In the genomic region with DNA sequence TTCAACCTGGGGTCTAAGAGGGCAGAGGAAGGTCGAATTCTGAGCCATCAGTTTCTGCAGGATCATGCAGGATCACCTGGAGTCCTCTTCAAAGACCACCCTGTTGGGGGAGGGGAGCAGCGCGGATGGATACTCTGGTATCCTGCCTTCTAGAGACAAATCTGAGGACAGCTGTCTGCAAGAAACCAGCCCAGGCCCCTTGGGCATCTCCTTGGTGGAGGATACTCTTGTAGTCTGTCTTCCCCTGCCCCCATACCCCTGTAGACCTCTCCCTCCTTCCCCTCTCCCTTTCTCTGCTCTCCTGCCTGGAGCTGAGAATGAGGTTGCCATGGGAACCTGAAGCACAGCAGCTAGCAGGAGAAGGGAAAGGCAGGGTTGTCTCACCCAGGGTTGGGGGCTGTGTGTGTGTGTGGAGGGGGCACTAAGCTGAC, we compare ENCODE assay signal across 8 mouse cellular contexts. TPM values are rescaled to one million over a fixed set of nuclear protein-coding genes. Genes with fewer than 3 reads are reported as not detected.
DNase-seq lines count a peak whose midpoint lies in the region; ATAC-seq and TF ChIP-seq lines count a peak whose summit lies in the region.

No protein-coding gene starts in this region.

- TF ChIP-seq EP300 in stomach, postnatal 0 days (optimal IDR thresholded peaks at IDR 0.05): no peak

- WGBS in liver, embryonic 13.5 days (ENCODE audit: insufficient replicate concordance): 53% methylated on average over 3 of the region's 3 CpGs
- WGBS in stomach, postnatal 0 days: 34% methylated on average over 3 of the region's 3 CpGs

- TF ChIP-seq CTCF in stomach, postnatal 0 days (IDR thresholded peaks at IDR 0.05; ENCODE audit: low read depth): no peak

- no peak overlapping the region for H3K4me2 ChIP-seq in liver, embryonic 13.5 days
- peak overlapping the region; percentile 14; the same call in 1 of the 2 replicates for H3K4me2 ChIP-seq in stomach, postnatal 0 days (replicated peaks; ENCODE audit: low read depth)

- no peak overlapping the region for H3K4me3 ChIP-seq in liver, embryonic 13.5 days (replicated peaks)
- H3K4me3 ChIP-seq in stomach, postnatal 0 days (ENCODE audit: low read depth, low read length): no peak overlapping the region

- no peaks in the 10 kb centered on the region for H3K9me3 ChIP-seq in liver, embryonic 13.5 days (replicated peaks)
- H3K9me3 ChIP-seq in stomach, postnatal 0 days (ENCODE audit: control insufficient read depth, low read length): no peaks in the 10 kb centered on the region

- H3K9ac ChIP-seq in liver, embryonic 13.5 days: no peak overlapping the region
- peak overlapping the region; percentile 23; the same call in 1 of the 2 replicates for H3K9ac ChIP-seq in stomach, postnatal 0 days (ENCODE audit: low read length)

- peak overlapping the region; percentile 43; the same call in 1 of the 2 replicates for H3K27ac ChIP-seq in liver, embryonic 13.5 days
- H3K27ac ChIP-seq in stomach, postnatal 0 days (replicated peaks): peak overlapping the region; percentile 42

- peaks cover 45% of the 10 kb centered on the region for H3K36me3 ChIP-seq in liver, embryonic 13.5 days
- H3K36me3 ChIP-seq in stomach, postnatal 0 days (ENCODE audit: control insufficient read depth, insufficient read depth, low read length): 0 out of 2 replicates have a peak, but pooled peaks cover 5% of the 10 kb centered on the region

- DNase-seq in cerebellum, adult 11-12 months: peak; percentile 42
- no peak for DNase-seq in cerebellum, postnatal 25 days
- DNase-seq in right cerebral cortex, adult 18-20 months: peak; percentile 57
- DNase-seq in right cerebral cortex, postnatal 36 days (ENCODE audit: low spot score in 2 of 2): no peak
- DNase-seq in liver, embryonic 13.5 days: no peak
- no peak for DNase-seq in stomach, postnatal 0 days (ENCODE audit: low spot score)
- no peak for DNase-seq in frontal cortex, postnatal 14 days (ENCODE audit: low spot score in 2 of 2)

- no peaks in the 10 kb centered on the region for H3K27me3 ChIP-seq in liver, embryonic 13.5 days
- no peaks in the 10 kb centered on the region for H3K27me3 ChIP-seq in stomach, postnatal 0 days (ENCODE audit: control insufficient read depth, insufficient read depth, low read length)

- ATAC-seq in liver, embryonic 13.5 days (ENCODE audit: low read depth): no peak
- ATAC-seq in stomach, postnatal 0 days (ENCODE audit: low FRiP score, low TSS enrichment): no peak
- ATAC-seq in inflammation-experienced regulatory T-cells, adult 6 months: no peak

- H3K4me1 ChIP-seq in liver, embryonic 13.5 days (replicated peaks): peaks cover 95% of the 10 kb centered on the region
- peaks cover 31% of the 10 kb centered on the region for H3K4me1 ChIP-seq in stomach, postnatal 0 days (replicated peaks; ENCODE audit: control insufficient read depth, insufficient read depth)

RNA-seq across cellular contexts. Expression of a gene that starts 13.7 kb away (rescaled TPM):
- polyA plus RNA-seq in liver, embryonic 13.5 days (2015; fragmentation: Nextera tagmentation; extraction: Ambion mirVana): 27.5 and 31.2 TPM in 2 replicates
- 84.0 and 90.1 TPM in 2 replicates for polyA plus RNA-seq in stomach, postnatal 0 days (2015; fragmentation: Nextera tagmentation; extraction: Ambion mirVana)
- polyA plus RNA-seq in inflammation-experienced regulatory T-cells, adult 6 months (2017; shearing (Covaris generic)): 10 to 100 TPM; 38.6 to 64.7 (median 40.7) TPM

RNA-seq across cellular contexts. Expression of a gene that starts 28.1 kb away (rescaled TPM):
- 0.85 and 1.3 TPM in 2 replicates for polyA plus RNA-seq in liver, embryonic 13.5 days (2015; fragmentation: Nextera tagmentation; extraction: Ambion mirVana)
- polyA plus RNA-seq in stomach, postnatal 0 days (2015; fragmentation: Nextera tagmentation; extraction: Ambion mirVana): 1.1 and 1.9 TPM in 2 replicates
- polyA plus RNA-seq in inflammation-experienced regulatory T-cells, adult 6 months (2017; shearing (Covaris generic)): 1 to 10 TPM; 2.1 to 3.0 (median 2.3) TPM

RNA-seq across cellular contexts. Expression of a gene that starts 30.3 kb away (rescaled TPM):
- polyA plus RNA-seq in liver, embryonic 13.5 days (2015; fragmentation: Nextera tagmentation; extraction: Ambion mirVana): 436 and 468 TPM in 2 replicates
- polyA plus RNA-seq in stomach, postnatal 0 days (2015; fragmentation: Nextera tagmentation; extraction: Ambion mirVana): 585 and 586 TPM in 2 replicates
- 1,000 to 10,000 TPM in 2 of 3 experiments, 100 to 1,000 TPM in 1; 686 to 1,148 (median 1,072) TPM for polyA plus RNA-seq in inflammation-experienced regulatory T-cells, adult 6 months (2017; shearing (Covaris generic))

RNA-seq across cellular contexts. Expression of a gene that starts 36.8 kb away (rescaled TPM):
- polyA plus RNA-seq in liver, embryonic 13.5 days (2015; fragmentation: Nextera tagmentation; extraction: Ambion mirVana): 0.19 and 0.22 TPM in 2 replicates
- polyA plus RNA-seq in stomach, postnatal 0 days (2015; fragmentation: Nextera tagmentation; extraction: Ambion mirVana): not detected in 2 replicates
- under 1 TPM in 1 of 3 experiments, not detected in 2; 0.56 TPM for polyA plus RNA-seq in inflammation-experienced regulatory T-cells, adult 6 months (2017; shearing (Covaris generic))

RNA-seq across cellular contexts. Expression of a gene that starts 46.1 kb away (rescaled TPM):
- 7.0 and 7.7 TPM in 2 replicates for polyA plus RNA-seq in liver, embryonic 13.5 days (2015; fragmentation: Nextera tagmentation; extraction: Ambion mirVana)
- polyA plus RNA-seq in stomach, postnatal 0 days (2015; fragmentation: Nextera tagmentation; extraction: Ambion mirVana): 9.0 TPM in 2 replicates
- 10 to 100 TPM; 23.0 to 28.1 (median 23.0) TPM for polyA plus RNA-seq in inflammation-experienced regulatory T-cells, adult 6 months (2017; shearing (Covaris generic))

Comparison
In these comparisons a context has a peak if more than half of its experiments do, and no peak if none do; other contexts are left out.
1. DNase-seq: peak in cerebellum, adult 11-12 months (single experiment) and right cerebral cortex, adult 18-20 months (single experiment); none in cerebellum, postnatal 25 days (0 of 2), right cerebral cortex, postnatal 36 days (0 of 2), liver, embryonic 13.5 days (single experiment), stomach, postnatal 0 days (single experiment) and frontal cortex, postnatal 14 days (0 of 2).